Mouse (Mus musculus): ENCODE results near the gene Zfhx3.

Gene Zfhx3

GRCm38 (mm10) chr8:108647556-108647955 is 705.1 kb downstream of the Zfhx3 start:
- DNase-seq (ENCODE audit: low spot score in 2 of 2): no peak

GRCm38 (mm10) chr8:108648993-108649392 is 706.5 kb downstream of the Zfhx3 start:
- no peak for DNase-seq (ENCODE audit: low spot score in 2 of 2)

- no peak for DNase-seq (ENCODE audit: low spot score in 2 of 2)
Measured at GRCm38 (mm10) chr8:108650837-108651236, 708.4 kb downstream of the Zfhx3 start.

- DNase-seq (ENCODE audit: low spot score in 2 of 2): no peak
Measured at GRCm38 (mm10) chr8:108661486-108662093, 719.1 kb downstream of the Zfhx3 start.

- DNase-seq (ENCODE audit: low spot score in 2 of 2): no peak
Measured at GRCm38 (mm10) chr8:108662766-108663165, 720.3 kb downstream of the Zfhx3 start.

GRCm38 (mm10) chr8:108671939-108672515 is 729.6 kb downstream of the Zfhx3 start:
- no peak for DNase-seq (ENCODE audit: low spot score in 2 of 2)

GRCm38 (mm10) chr8:108675001-108675525 is 732.6 kb downstream of the Zfhx3 start:
- DNase-seq (ENCODE audit: low spot score in 2 of 2): no peak

GRCm38 (mm10) chr8:108689694-108690093 is 747.2 kb downstream of the Zfhx3 start:
- DNase-seq (ENCODE audit: low spot score in 2 of 2): no peak

GRCm38 (mm10) chr8:108690576-108691455 is 748.4 kb downstream of the Zfhx3 start:
- DNase-seq (ENCODE audit: low spot score in 2 of 2): no peak

- DNase-seq (ENCODE audit: low spot score in 2 of 2): no peak
Measured at GRCm38 (mm10) chr8:108691456-108692238, 749.2 kb downstream of the Zfhx3 start.

GRCm38 (mm10) chr8:108692239-108692627 is 749.8 kb downstream of the Zfhx3 start:
- no peak for DNase-seq (ENCODE audit: low spot score in 2 of 2)

- DNase-seq (ENCODE audit: low spot score in 2 of 2): no peak
Measured at GRCm38 (mm10) chr8:108692669-108693665, 750.5 kb downstream of the Zfhx3 start.

GRCm38 (mm10) chr8:108693841-108694240 is 751.4 kb downstream of the Zfhx3 start:
- no peak for DNase-seq (ENCODE audit: low spot score in 2 of 2)

- DNase-seq (ENCODE audit: low spot score in 2 of 2): no peak
Measured at GRCm38 (mm10) chr8:108694516-108694915, 752.1 kb downstream of the Zfhx3 start.

GRCm38 (mm10) chr8:108695242-108695880 is 752.9 kb downstream of the Zfhx3 start:
- DNase-seq (ENCODE audit: low spot score in 2 of 2): no peak

- no peak for DNase-seq (ENCODE audit: low spot score in 2 of 2)
Measured at GRCm38 (mm10) chr8:108695938-108696630, 753.6 kb downstream of the Zfhx3 start.

- no peak for DNase-seq (ENCODE audit: low spot score in 2 of 2)
Measured at GRCm38 (mm10) chr8:108696631-108697410, 754.4 kb downstream of the Zfhx3 start.

GRCm38 (mm10) chr8:108697589-108697988 is 755.1 kb downstream of the Zfhx3 start:
- DNase-seq (ENCODE audit: low spot score in 2 of 2): no peak

Data from natural killer cell, adult 2 months (primary cell).